Mouse (Mus musculus): ENCODE data around the gene Cfap20. TPM values are rescaled to one million over a fixed set of nuclear protein-coding genes. Genes with fewer than 3 reads are reported as not detected.
A peak's percentile ranks its signal among the peaks of the same experiment; 100 is the strongest.

The Cfap20 gene
- polyA plus RNA-seq, 1 experiment from 2014 or later: 150 TPM

DNA sequence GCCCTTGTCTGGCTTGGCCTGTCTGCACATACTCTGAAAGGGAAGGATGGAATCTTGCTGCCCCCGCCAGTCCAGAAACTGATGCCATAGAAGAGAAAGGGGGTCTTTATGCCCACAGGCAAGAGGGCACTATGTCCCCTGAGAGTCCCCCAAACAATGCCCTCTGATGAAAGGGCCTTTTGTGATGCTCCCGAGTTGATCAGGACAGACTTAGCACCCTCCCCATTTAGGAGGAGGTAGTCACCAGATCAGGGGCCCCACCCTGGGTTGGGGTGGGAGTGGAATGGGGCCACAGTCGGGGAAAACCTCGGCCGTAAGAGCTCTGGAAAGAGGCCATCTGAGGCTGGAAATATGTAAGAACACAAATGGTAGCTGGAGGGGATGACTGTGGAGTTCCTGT lies 37.5 kb downstream of the Cfap20 start:
- no peak overlapping the region for H3K4me3 ChIP-seq (ENCODE audit: low read depth, low read length)
- no peaks in the 10 kb centered on the region for H3K9me3 ChIP-seq (ENCODE audit: control insufficient read depth, low read length)
- H3K36me3 ChIP-seq (ENCODE audit: control insufficient read depth, insufficient read depth, low read length): no peaks in the 10 kb centered on the region
- no peak overlapping the region for H3K9ac ChIP-seq (ENCODE audit: low read depth, low read length)
- ATAC-seq (ENCODE audit: low read depth): peak; percentile 26; the same call in 1 of the 2 replicates
- no peaks in the 10 kb centered on the region for H3K27me3 ChIP-seq (replicated peaks; ENCODE audit: control insufficient read depth, insufficient read depth, low read length)
- H3K4me2 ChIP-seq (ENCODE audit: low read depth, low read length): no peak overlapping the region
- DNase-seq (ENCODE audit: low spot score): no peak
- H3K27ac ChIP-seq (replicated peaks; ENCODE audit: low read depth, low read length): 0 out of 2 replicates have a peak overlapping the region, but pooled peaks have one; percentile 48
- WGBS: 31% methylated on average over 5 of the region's 5 CpGs
- peaks cover 13% of the 10 kb centered on the region for H3K4me1 ChIP-seq (ENCODE audit: control insufficient read depth, insufficient read depth, low read length)

DNA sequence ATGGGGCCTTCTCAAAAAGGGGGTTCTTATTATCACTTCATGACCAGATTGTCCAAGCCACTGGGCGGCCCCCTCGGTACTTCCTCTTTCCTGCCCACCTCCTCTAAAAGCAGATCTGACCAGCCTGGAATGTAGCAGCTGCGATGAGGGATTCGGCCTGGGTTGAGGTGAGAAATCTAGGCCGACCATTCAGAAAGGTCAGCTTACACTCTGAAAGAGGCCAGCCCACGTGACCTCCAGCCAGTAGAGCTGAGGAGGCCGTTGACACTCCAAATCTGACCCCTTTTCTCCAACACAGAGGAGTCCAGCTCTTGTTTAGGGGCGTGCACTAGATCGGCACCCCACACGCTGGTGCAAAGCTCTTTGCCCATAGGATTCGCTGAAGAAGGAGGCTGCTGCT lies 37.9 kb downstream of the Cfap20 start:
- H3K27ac ChIP-seq (replicated peaks; ENCODE audit: low read depth, low read length): peak overlapping the region; percentile 48; the same call in 1 of the 2 replicates
- H3K4me1 ChIP-seq (ENCODE audit: control insufficient read depth, insufficient read depth, low read length): peaks cover 13% of the 10 kb centered on the region
- ATAC-seq (ENCODE audit: low read depth) (peak; percentile 31; the same call in 1 of the 2 replicates), DNase-seq (ENCODE audit: low spot score) (peak; percentile 51)
- 42% methylated on average over 11 of the region's 11 CpGs for WGBS
- no peaks in the 10 kb centered on the region for H3K36me3 ChIP-seq (ENCODE audit: control insufficient read depth, insufficient read depth, low read length)
- no peak overlapping the region for H3K4me2 ChIP-seq (ENCODE audit: low read depth, low read length)
- H3K27me3 ChIP-seq (replicated peaks; ENCODE audit: control insufficient read depth, insufficient read depth, low read length): no peaks in the 10 kb centered on the region
- H3K9me3 ChIP-seq (ENCODE audit: control insufficient read depth, low read length): no peaks in the 10 kb centered on the region
- no peak overlapping the region for H3K9ac ChIP-seq (ENCODE audit: low read depth, low read length)
- no peak overlapping the region for H3K4me3 ChIP-seq (ENCODE audit: low read depth, low read length)

GRCm38 (mm10) chr8:95395186-95395918 lies 39.3 kb downstream of the Cfap20 start:
- no peaks in the 10 kb centered on the region for H3K27me3 ChIP-seq (replicated peaks; ENCODE audit: control insufficient read depth, insufficient read depth, low read length)
- 45% methylated on average over 8 of the region's 8 CpGs for WGBS
- DNase-seq (ENCODE audit: low spot score): no peak
- no peak overlapping the region for H3K4me3 ChIP-seq (ENCODE audit: low read depth, low read length)
- no peak overlapping the region for H3K9ac ChIP-seq (ENCODE audit: low read depth, low read length)
- H3K36me3 ChIP-seq (ENCODE audit: control insufficient read depth, insufficient read depth, low read length): no peaks in the 10 kb centered on the region
- ATAC-seq (ENCODE audit: low read depth): no peak
- H3K27ac ChIP-seq (replicated peaks; ENCODE audit: low read depth, low read length): peak overlapping the region; percentile 55
- peaks cover 13% of the 10 kb centered on the region for H3K4me1 ChIP-seq (ENCODE audit: control insufficient read depth, insufficient read depth, low read length)
- no peaks in the 10 kb centered on the region for H3K9me3 ChIP-seq (ENCODE audit: control insufficient read depth, low read length)
- H3K4me2 ChIP-seq (ENCODE audit: low read depth, low read length): no peak overlapping the region

- Histone ChIP-seq H3K36me3 (ENCODE audit: control insufficient read depth, insufficient read depth, low read length) (no peaks in the 10 kb centered on the region), H3K27ac (replicated peaks; ENCODE audit: low read depth, low read length) (no peak overlapping the region; the same call in 1 of the 2 replicates), H3K9ac (ENCODE audit: low read depth, low read length) (no peak overlapping the region), H3K27me3 (replicated peaks; ENCODE audit: control insufficient read depth, insufficient read depth, low read length) (no peaks in the 10 kb centered on the region), H3K4me2 (ENCODE audit: low read depth, low read length) (no peak overlapping the region), H3K4me3 (ENCODE audit: low read depth, low read length) (no peak overlapping the region), H3K9me3 (ENCODE audit: control insufficient read depth, low read length) (no peaks in the 10 kb centered on the region), H3K4me1 (ENCODE audit: control insufficient read depth, insufficient read depth, low read length) (peaks cover 13% of the 10 kb centered on the region)
- ATAC-seq (ENCODE audit: low read depth): 0 out of 2 replicates have a peak, but pooled peaks have one; percentile 30
- no peak for DNase-seq (ENCODE audit: low spot score)
- 80% methylated on average over 5 of the region's 5 CpGs for WGBS
Observed at GRCm38 (mm10) chr8:95392604-95393003, 42.1 kb downstream of the Cfap20 start.

DNA sequence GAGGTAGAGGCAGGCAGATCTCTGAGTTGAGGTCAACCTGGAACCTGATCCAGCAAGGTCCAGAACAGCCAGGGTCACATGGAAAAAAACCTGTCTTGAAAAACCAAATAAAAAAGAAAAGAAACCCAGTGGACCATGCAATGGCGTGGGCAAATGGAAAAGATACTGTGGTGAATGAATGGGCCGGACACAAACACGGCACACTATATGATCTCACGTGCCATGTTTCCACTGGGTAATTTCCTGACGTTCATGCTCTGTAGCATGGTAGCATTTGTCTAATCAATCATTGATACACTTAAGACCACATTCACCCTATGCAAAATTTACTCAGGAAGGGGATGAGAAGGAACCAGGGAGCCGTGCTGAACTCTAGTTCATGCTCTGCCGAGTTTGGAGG lies 43.6 kb downstream of the Cfap20 start:
- 0 out of 2 replicates have a peak, but pooled peaks cover 4% of the 10 kb centered on the region for H3K4me1 ChIP-seq (ENCODE audit: control insufficient read depth, insufficient read depth, low read length)
- H3K9me3 ChIP-seq (ENCODE audit: control insufficient read depth, low read length): no peaks in the 10 kb centered on the region
- no peak for ATAC-seq (ENCODE audit: low read depth)
- no peak overlapping the region for H3K9ac ChIP-seq (ENCODE audit: low read depth, low read length)
- no peaks in the 10 kb centered on the region for H3K36me3 ChIP-seq (ENCODE audit: control insufficient read depth, insufficient read depth, low read length)
- H3K4me3 ChIP-seq (ENCODE audit: low read depth, low read length): no peak overlapping the region
- no peak overlapping the region for H3K4me2 ChIP-seq (ENCODE audit: low read depth, low read length)
- no peak overlapping the region for H3K27ac ChIP-seq (replicated peaks; ENCODE audit: low read depth, low read length)
- 72% methylated on average over 7 of the region's 7 CpGs for WGBS
- H3K27me3 ChIP-seq (replicated peaks; ENCODE audit: control insufficient read depth, insufficient read depth, low read length): no peaks in the 10 kb centered on the region
- DNase-seq (ENCODE audit: low spot score): no peak

DNA sequence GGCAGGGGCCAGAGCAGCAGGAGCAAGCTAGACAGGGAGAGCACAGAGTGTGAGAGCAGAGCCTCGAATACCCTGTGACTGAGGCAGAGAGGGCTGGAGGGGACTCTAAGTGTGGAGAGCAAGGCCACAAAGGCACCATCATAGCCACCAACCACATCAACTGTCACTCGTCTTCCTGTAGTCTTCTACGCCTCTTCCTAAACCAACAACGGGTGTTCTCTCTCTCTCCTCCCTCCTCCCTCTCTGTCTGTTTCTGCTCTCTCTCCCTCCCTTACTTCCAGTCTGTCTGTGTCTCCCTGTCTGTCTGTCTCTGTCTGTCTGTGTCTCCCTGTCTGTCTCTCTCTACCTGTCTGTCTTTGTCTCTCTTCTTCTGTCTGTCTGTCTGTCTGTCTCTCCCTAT lies 44.4 kb downstream of the Cfap20 start:
- H3K27ac ChIP-seq (replicated peaks; ENCODE audit: low read depth, low read length): no peak overlapping the region
- DNase-seq (ENCODE audit: low spot score): no peak
- H3K36me3 ChIP-seq (ENCODE audit: control insufficient read depth, insufficient read depth, low read length): no peaks in the 10 kb centered on the region
- ATAC-seq (ENCODE audit: low read depth): no peak
- 0 out of 2 replicates have a peak, but pooled peaks cover 3% of the 10 kb centered on the region for H3K4me1 ChIP-seq (ENCODE audit: control insufficient read depth, insufficient read depth, low read length)
- H3K9ac ChIP-seq (ENCODE audit: low read depth, low read length): no peak overlapping the region
- H3K4me2 ChIP-seq (ENCODE audit: low read depth, low read length): no peak overlapping the region
- no peaks in the 10 kb centered on the region for H3K9me3 ChIP-seq (ENCODE audit: control insufficient read depth, low read length)
- H3K27me3 ChIP-seq (replicated peaks; ENCODE audit: control insufficient read depth, insufficient read depth, low read length): no peaks in the 10 kb centered on the region
- H3K4me3 ChIP-seq (ENCODE audit: low read depth, low read length): no peak overlapping the region
- 78% methylated on average over 4 of the region's 4 CpGs for WGBS

DNA sequence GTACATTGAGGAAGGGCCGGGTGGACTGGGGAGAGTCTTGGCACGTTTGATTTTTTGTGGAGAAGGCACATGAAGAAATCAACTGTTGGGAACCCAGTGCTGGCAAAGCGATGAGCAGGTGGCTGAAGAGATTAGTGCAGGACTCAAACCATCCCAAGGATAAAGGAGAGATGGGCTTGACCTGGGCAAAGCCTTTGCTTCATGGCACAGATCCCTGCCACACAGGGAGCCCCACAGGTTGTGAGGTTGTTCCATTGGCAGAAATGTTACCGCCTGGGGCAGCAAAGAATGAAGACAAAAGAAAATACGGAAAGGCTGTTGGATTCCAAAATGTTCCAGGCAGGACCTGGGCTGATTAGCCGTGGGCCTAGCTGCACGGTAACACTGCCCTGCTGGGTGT lies 46.7 kb downstream of the Cfap20 start:
- no peaks in the 10 kb centered on the region for H3K27me3 ChIP-seq (replicated peaks; ENCODE audit: control insufficient read depth, insufficient read depth, low read length)
- DNase-seq (ENCODE audit: low spot score): no peak
- no peak overlapping the region for H3K27ac ChIP-seq (replicated peaks; ENCODE audit: low read depth, low read length)
- no peak overlapping the region for H3K4me3 ChIP-seq (ENCODE audit: low read depth, low read length)
- 78% methylated on average over 7 of the region's 7 CpGs for WGBS
- H3K36me3 ChIP-seq (ENCODE audit: control insufficient read depth, insufficient read depth, low read length): no peaks in the 10 kb centered on the region
- no peaks in the 10 kb centered on the region for H3K9me3 ChIP-seq (ENCODE audit: control insufficient read depth, low read length)
- no peak overlapping the region for H3K9ac ChIP-seq (ENCODE audit: low read depth, low read length)
- no peak overlapping the region for H3K4me2 ChIP-seq (ENCODE audit: low read depth, low read length)
- ATAC-seq (ENCODE audit: low read depth): no peak
- no peaks in the 10 kb centered on the region for H3K4me1 ChIP-seq (ENCODE audit: control insufficient read depth, insufficient read depth, low read length)

GRCm38 (mm10) chr8:95387221-95387620 lies 47.4 kb downstream of the Cfap20 start:
- ATAC-seq (ENCODE audit: low read depth) (no peak), DNase-seq (ENCODE audit: low spot score) (no peak)
- no peaks in the 10 kb centered on the region for H3K27me3 ChIP-seq (replicated peaks; ENCODE audit: control insufficient read depth, insufficient read depth, low read length)
- H3K36me3 ChIP-seq (ENCODE audit: control insufficient read depth, insufficient read depth, low read length): no peaks in the 10 kb centered on the region
- no peaks in the 10 kb centered on the region for H3K9me3 ChIP-seq (ENCODE audit: control insufficient read depth, low read length)
- no peaks in the 10 kb centered on the region for H3K4me1 ChIP-seq (ENCODE audit: control insufficient read depth, insufficient read depth, low read length)
- H3K9ac ChIP-seq (ENCODE audit: low read depth, low read length): no peak overlapping the region
- no peak overlapping the region for H3K4me2 ChIP-seq (ENCODE audit: low read depth, low read length)
- 89% methylated on average over 10 of the region's 10 CpGs for WGBS
- no peak overlapping the region for H3K4me3 ChIP-seq (ENCODE audit: low read depth, low read length)
- no peak overlapping the region for H3K27ac ChIP-seq (replicated peaks; ENCODE audit: low read depth, low read length)

DNA sequence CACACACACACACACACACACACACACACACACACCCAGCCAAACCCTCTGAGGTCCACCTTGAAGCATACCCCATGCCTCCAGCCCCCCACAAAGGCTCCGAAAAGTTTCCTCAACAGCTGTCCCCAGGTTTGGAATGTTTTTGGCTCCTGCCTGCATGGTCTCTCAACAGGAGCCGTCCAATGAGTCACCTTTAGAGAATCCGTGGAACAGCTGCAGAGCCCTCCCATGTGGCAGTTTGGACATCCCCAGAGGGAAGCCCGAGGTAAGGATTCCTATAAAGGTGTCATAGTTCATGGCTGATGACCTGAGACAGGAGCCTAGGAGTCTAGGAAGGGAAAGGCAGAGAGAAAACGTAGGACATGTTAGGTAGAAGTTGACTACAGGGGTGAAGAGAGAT lies 48.6 kb downstream of the Cfap20 start:
- Histone ChIP-seq H3K27ac (replicated peaks; ENCODE audit: low read depth, low read length) (no peak overlapping the region), H3K36me3 (ENCODE audit: control insufficient read depth, insufficient read depth, low read length) (no peaks in the 10 kb centered on the region), H3K27me3 (replicated peaks; ENCODE audit: control insufficient read depth, insufficient read depth, low read length) (no peaks in the 10 kb centered on the region), H3K4me3 (ENCODE audit: low read depth, low read length) (no peak overlapping the region), H3K9ac (ENCODE audit: low read depth, low read length) (no peak overlapping the region), H3K9me3 (ENCODE audit: control insufficient read depth, low read length) (no peaks in the 10 kb centered on the region), H3K4me2 (ENCODE audit: low read depth, low read length) (no peak overlapping the region), H3K4me1 (ENCODE audit: control insufficient read depth, insufficient read depth, low read length) (no peaks in the 10 kb centered on the region)
- 64% methylated on average over 5 of the region's 5 CpGs for WGBS
- ATAC-seq (ENCODE audit: low read depth) (no peak), DNase-seq (ENCODE audit: low spot score) (no peak)
